Mouse (Mus musculus) left cerebral cortex, adult 18-20 months (tissue): ENCODE data around the gene Unc93b1. TPM values are rescaled to one million over a fixed set of nuclear protein-coding genes. Genes with fewer than 3 reads are reported as not detected.

Source experiments
- DNase-seq, 2 experiments: peaks; one replicate each; pipeline ENCODE4 v3.0.0; 2021 to 2022; ENCODE audit warnings: low spot score in 2 of 2, mixed read lengths in 1 of 2
- total RNA-seq, 2 experiments: library from RNA; stranded (reverse); gene quantifications; 2 replicates each; pipeline ENCODE4 v1.2.3; 2021

Gene Unc93b1
- total RNA-seq, 2 experiments from 2014 or later = 14.6 to 16.6 TPM

- peak; percentile 83 to 89 for DNase-seq
Measured at GRCm38 (mm10) chr19:3912337-3913204, 22.4 kb upstream of the Unc93b1 start, which contains the start of gene Ndufs8. Gene Ndufs8, minus strand, starts transcription at chr19:3912774.

- no peak for DNase-seq
Measured at GRCm38 (mm10) chr19:3913692-3914091, 21.3 kb upstream of the Unc93b1 start.

DNA sequence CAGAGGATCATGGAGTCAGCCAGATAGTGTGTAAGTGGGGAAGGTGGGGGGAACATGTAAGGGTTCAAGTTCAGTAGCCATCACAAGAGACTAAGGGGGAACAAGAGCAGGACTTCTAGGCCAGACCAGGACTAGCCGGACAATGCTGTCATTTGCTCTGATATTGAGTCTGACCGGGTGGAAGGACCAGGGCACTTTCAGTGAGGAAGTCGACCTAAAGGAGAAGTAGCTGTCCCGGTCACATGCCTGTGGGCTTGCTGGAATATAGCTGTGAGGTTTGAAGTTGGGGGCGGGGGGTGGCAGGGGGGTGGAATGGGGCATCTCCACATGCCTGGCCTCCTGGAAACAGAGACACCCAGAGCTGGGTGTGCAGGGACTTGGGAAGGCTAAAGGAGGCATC lies 20.5 kb upstream of the Unc93b1 start:
- DNase-seq = no peak

DNA sequence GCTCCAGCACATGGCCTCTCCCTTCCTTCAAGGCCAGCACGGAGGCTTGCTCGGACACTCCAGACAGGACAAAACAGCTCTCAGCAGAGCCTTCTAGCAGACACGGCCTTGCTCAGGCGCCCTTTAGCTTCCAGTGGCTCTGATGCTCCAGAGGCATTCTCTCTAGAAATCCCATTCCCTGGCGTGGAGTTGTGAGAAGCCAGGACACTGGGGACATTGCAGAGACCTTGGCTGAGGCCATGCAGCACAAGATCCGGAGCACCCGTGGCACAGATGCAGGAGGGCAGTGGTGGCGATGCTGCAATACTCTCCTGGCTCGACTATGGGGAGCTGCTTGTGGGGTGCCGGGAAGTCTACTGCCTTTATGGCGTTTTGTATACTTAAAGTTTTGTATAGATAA lies 18.3 kb upstream of the Unc93b1 start:
- DNase-seq = no peak

DNA sequence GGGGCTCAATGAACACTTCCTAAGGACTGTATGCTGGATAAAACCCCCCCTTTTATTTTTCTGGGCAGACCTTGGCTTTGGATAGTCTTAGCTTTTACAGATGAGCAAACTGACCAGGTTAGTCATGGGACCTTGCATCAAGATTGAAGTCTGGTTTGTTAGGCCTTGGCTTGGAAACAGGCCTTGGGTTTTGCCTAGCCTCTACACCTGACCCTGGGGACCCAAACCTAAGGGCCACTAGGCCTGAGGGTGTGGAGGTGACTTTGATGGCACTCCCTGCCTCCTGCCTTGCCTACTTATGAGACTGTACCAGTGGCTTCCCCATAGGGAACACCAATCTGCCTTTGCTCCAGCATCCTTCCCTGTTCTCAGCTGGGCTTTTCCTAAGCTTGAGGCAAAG lies 15.1 kb upstream of the Unc93b1 start:
- no peak for DNase-seq

DNA sequence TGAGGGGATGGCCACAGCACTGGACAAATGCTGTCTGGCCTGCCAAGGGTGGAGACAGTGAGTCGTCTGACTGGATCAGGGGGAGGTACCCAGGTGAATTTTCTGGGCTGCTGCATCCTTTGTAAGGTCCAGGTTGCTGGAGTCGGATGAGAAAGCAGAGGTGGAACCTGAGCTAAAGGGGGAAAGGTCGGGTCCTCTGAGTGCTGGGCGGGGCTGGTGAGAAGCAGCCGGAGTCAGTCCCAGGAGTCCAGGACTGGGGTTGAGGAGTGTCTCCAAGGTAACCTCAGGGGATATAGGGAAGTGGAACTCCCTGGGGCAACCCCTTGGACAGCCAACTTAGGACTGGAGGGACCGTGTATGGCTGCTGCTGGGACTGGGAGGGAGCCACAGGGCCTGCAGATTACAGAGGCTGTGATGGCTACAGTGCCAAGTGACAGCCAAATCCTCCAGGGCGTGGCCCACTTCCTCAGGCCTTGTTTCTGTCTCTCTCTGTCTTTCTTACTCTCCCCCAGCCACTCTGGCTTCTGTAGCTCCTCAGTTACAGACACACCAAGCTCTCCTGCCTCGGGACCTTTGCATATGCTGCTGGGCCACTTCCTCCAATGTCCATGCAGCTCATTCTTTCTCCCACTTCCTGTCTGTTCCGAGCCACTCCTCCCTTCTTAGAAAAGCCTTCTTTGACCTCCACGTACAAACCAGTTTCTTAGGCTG lies 12.2 kb upstream of the Unc93b1 start:
- no peak for DNase-seq

DNA sequence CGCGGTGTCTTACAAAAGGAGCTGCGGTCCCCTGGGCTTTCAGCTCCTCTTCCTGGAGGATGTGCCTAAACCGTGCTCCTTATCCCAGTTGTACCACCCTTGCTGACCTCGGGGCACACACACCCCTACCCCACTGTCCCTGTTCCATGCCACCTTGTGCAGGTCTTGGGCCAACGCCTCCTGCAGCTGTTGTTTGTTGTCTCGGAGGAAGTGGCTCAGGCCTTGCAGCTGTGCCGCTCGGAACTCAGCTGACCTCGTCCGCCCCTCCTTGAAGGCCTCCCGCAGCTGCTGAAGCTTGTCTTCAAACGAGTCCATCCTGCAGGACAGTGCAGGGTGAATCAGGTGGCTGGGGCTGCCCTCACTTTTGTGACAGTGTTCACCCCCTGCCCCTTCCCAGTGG lies 11.4 kb upstream of the Unc93b1 start:
- no peak for DNase-seq

GRCm38 (mm10) chr19:3924190-3924589 lies 10.8 kb upstream of the Unc93b1 start:
- DNase-seq = no peak

DNA sequence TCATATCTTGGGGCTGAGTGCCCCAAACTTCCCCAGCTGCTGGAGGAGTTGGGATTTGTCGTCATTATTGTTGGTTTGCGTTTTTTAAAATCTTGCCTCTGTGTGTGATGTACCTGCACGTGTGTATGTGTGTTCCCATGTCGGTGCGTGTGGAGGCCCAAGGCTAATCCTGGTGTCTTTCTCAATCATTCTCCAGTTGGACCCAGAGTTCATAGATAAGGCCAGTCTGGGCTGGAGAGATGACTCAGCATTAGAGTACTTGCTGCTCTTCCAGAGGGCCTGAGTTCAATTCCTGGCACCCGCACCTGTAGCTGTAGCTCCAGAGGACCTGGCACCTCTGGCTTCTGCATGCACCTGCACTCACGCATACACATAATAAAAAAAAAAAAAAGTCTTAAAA lies 10.1 kb upstream of the Unc93b1 start:
- no peak for DNase-seq

GRCm38 (mm10) chr19:3925859-3926258 lies 9.1 kb upstream of the Unc93b1 start:
- DNase-seq = no peak

GRCm38 (mm10) chr19:3926279-3926678 lies 8.7 kb upstream of the Unc93b1 start:
- DNase-seq = no peak

GRCm38 (mm10) chr19:3926685-3927084 lies 8.3 kb upstream of the Unc93b1 start:
- no peak for DNase-seq

GRCm38 (mm10) chr19:3927989-3928388 lies 7.0 kb upstream of the Unc93b1 start:
- no peak for DNase-seq

- no peak for DNase-seq
Measured at GRCm38 (mm10) chr19:3928779-3929178, 6.2 kb upstream of the Unc93b1 start.

DNA sequence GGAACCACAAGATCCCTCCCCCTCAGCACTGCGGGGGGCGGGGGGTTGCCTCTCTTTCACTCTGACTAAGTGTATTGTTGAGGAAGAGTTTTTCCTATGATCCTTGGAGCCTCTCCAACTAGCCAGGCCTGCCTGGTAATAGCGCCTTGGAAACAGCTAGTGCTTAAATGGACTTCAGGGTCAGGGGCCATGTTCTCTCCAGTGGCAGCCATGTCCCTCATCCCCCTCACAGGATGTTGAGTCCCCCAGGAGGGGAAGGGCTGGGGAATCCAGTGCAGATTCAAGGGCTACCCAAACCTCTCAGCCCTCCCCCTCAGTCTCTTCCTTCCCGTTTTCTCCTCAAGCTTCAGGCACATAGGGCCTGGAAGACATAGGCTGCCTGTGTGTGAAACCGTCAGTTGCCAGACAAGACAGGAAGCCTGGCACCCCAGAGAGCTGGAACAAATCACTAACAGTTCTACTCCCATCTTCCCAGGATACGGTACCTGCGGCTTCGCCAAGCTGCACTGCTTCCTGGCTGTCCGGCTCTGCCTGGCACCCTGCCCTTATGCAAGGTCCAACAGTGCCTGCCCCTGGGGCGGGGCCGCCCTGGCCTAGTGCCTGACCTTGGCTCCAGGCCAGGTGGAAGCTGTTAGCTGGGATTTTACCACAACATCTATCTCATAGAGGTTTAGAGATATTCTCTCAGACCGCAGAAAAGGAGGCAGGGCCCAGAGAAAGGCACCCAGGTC lies 5.6 kb upstream of the Unc93b1 start, which contains the start of gene Aldh3b1:
TSS of gene Aldh3b1 (minus strand) at position 598 of the 731 bp plus-strand sequence.
- peak; percentile 44 to 48 for DNase-seq

- no peak for DNase-seq
Measured at GRCm38 (mm10) chr19:3930262-3931057, 4.5 kb upstream of the Unc93b1 start.

DNA sequence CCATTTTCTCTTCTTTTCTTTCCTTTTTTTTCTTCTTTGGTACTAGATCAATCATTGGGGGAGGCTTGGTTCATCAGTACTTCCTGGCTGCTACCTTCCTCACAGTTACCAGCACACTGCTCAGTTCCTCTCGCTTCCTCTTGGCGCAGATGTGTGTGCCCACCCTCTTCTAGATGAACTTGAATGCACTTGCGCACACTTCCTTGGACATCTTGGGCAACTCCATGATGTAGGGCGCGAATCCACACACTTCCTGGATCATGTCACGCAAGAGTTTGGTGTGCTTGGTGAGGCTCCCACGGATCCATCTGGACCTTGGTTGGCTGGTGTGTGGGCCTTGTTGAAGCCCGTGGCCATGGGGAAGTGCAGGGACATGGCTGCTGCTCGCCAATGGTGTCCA lies 3.3 kb upstream of the Unc93b1 start:
- no peak for DNase-seq

- DNase-seq = no peak
Measured at GRCm38 (mm10) chr19:3935896-3936850, 1.2 kb downstream of the Unc93b1 start.

DNA sequence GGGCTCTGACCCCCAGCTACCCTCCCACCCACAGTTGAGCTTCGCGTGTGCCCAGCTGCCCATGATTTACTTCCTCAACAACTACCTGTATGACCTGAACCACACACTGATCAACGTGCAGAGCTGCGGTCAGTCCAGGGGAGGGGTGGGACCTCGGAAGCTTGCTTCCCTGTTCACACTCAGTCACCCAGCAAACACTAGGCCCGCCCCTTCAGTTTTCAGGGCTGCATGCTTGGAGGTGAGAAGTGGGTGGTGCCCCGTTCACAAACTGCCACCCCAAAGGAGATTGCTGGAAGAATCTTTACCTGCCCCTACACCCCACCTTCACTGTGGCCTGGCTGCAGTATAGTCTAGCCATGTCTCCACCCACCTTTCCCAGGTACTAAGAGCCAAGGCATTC lies 7.3 kb downstream of the Unc93b1 start:
- DNase-seq = no peak
